Mouse (Mus musculus): Measurements from ENCODE around the gene Mpp2.

GRCm38 (mm10) chr11:102036336-102036735 is 52.0 kb downstream of the Mpp2 start:
- no peak for TF ChIP-seq CTCF (IDR thresholded peaks at IDR 0.05; ENCODE audit: low read depth, low read length)
- no peak for TF ChIP-seq GATA1 (IDR thresholded peaks at IDR 0.05; ENCODE audit: borderline replicate concordance, low read length)
- no peak for TF ChIP-seq TAL1 (conservative IDR thresholded peaks at IDR 0.05; ENCODE audit: low read depth, low read length)

All from G1E (cell line).